Mouse (Mus musculus) liver, embryonic 14.5 days (tissue): ENCODE data around the gene Cstb. TPM values are rescaled to one million over a fixed set of nuclear protein-coding genes. Genes with fewer than 3 reads are reported as not detected.
A peak's percentile ranks its signal among the peaks of the same experiment; 100 is the strongest.
"Not testable (repeated sequence)": the region's sequence is repeated elsewhere in the genome, so short reads cannot be mapped to it uniquely, and the experiment has no call there.

Experiments
- ATAC-seq: fragments of 200-750 bp; cut with Nextera tagmentation; 2 replicates; pipeline ENCODE4 v1.8.0; 2017; ENCODE audit warnings: moderate number of reproducible peaks, mild to moderate bottlenecking, moderate library complexity; ENCODE audit not compliant: insufficient read depth
- DNase-seq, 3 experiments: peaks; one replicate each; pipeline ENCODE4 v3.0.0-alpha.2; 2012 to 2013; ENCODE audit warnings: low read depth in 3 of 3, low spot score in 3 of 3
- H3K27ac ChIP-seq: fragments of 300-500 bp; sonication (generic); 2 replicates; pipeline ENCODE4 v1.5.1; 2014; ENCODE audit warnings: moderate library complexity, mild to moderate bottlenecking, control low read depth, inconsistent platforms
- H3K27me3 ChIP-seq: fragments of 300-500 bp; sonication (generic); 2 replicates; pipeline ENCODE4 v1.6.1; 2014; ENCODE audit warnings: mild to moderate bottlenecking, low read length, moderate library complexity; ENCODE audit not compliant: control insufficient read depth, insufficient read depth
- H3K36me3 ChIP-seq: fragments of 300-500 bp; sonication (generic); replicated peaks from 2 replicates; pipeline ENCODE4 v1.6.1; 2014; ENCODE audit warnings: low read depth; ENCODE audit not compliant: control insufficient read depth, insufficient read depth
- H3K4me1 ChIP-seq, 2 experiments: fragments of 200-500 bp in 1 of 2; fragments of 300-500 bp in 1 of 2; sonication (generic) in 1 of 2; replicated peaks; 2 replicates each; pipeline ENCODE4 v1.6.1; 2012 to 2014; ENCODE audit warnings: antibody characterized with exemption in 1 of 2, inconsistent platforms in 1 of 2, low read length in 1 of 2; ENCODE audit not compliant: control insufficient read depth in 2 of 2, insufficient read depth in 2 of 2
- H3K4me2 ChIP-seq: fragments of 300-500 bp; sonication (generic); 2 replicates; pipeline ENCODE4 v1.6.1; 2014; ENCODE audit warnings: low read depth, mild to moderate bottlenecking, control low read depth, moderate library complexity
- H3K4me3 ChIP-seq, 2 experiments: fragments of 200-500 bp in 1 of 2; fragments of 300-500 bp in 1 of 2; sonication (generic) in 1 of 2; 2 replicates each; pipeline ENCODE4 v1.5.1; 2012 to 2014; ENCODE audit warnings: low read depth in 2 of 2, low read length in 2 of 2, mild to moderate bottlenecking in 2 of 2, control low read depth in 1 of 2, inconsistent platforms in 1 of 2, moderate library complexity in 1 of 2; ENCODE audit not compliant: insufficient read depth in 1 of 2
- H3K9ac ChIP-seq: fragments of 300-500 bp; sonication (generic); replicated peaks from 2 replicates; pipeline ENCODE4 v1.6.1; 2014; ENCODE audit warnings: mild to moderate bottlenecking, control low read depth, moderate library complexity
- H3K9me3 ChIP-seq: fragments of 300-500 bp; sonication (generic); 2 replicates; pipeline ENCODE4 v1.6.1; 2016; ENCODE audit warnings: low read length, mixed read lengths; ENCODE audit not compliant: control insufficient read depth
- CTCF ChIP-seq: IDR thresholded peaks from 2 replicates; pipeline ENCODE4 v1.5.1; 2016; ENCODE audit warnings: antibody characterized with exemption, low read depth, control low read depth
- EP300 ChIP-seq: IDR thresholded peaks from 2 replicates; pipeline ENCODE4 v1.6.1; 2016; ENCODE audit warnings: antibody characterized with exemption, low read depth
- WGBS: fragments of 180-500 bp; shearing (Covaris S2); extraction: QIAGEN DNeasy Blood & Tissue Kit; methylation state at CpG from one replicate; pipeline ENCODE4 v1.1.7; 2014; ENCODE audit not compliant: insufficient replicate concordance; 5-methylcytosine and 5-hydroxymethylcytosine counted together
- polyA plus RNA-seq, 2 experiments: library from polyadenylated mRNA; depleted of rRNA in 1 of 2; stranded (reverse) in 1 of 2; unstranded in 1 of 2; fragments of >200 nt; fragmentation: Nextera tagmentation in 1 of 2; extraction: Ambion mirVana in 1 of 2; gene quantifications; 2 replicates each; pipeline versions ENCODE4 v1.2.1 to v1.2.3; 2012 to 2014

Gene Cstb
- polyA plus RNA-seq, 2 experiments = 58.1 to 122 TPM

DNA sequence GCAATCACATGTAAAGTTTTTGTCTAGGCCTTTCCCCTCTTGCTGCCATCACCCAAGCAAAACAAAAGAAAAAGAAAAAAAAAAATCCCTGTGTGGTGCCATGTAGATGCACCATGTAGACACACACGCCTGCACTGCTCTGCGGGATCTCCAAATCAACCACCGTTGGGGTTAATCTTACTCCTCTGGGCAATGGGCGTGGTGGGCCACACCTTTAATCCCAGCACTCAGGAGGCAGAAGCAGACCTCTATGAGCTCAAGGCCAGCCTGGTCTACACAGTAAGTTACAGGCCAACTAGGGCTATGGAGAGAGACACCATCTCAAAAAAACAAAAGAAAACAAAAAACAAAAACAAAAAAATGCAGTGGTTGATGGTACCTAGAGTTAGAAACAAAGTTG, 18.3 kb upstream of the Cstb start:
- Histone ChIP-seq H3K4me1 (peaks cover 3 to 9% of the 10 kb centered on the region in 2 experiments; a peak in 3 of 4 replicates), H3K9me3 (no peaks in the 10 kb centered on the region), H3K4me2 (no peak overlapping the region), H3K27ac (no peak overlapping the region), H3K9ac (no peak overlapping the region), H3K27me3 (no peaks in the 10 kb centered on the region), H3K4me3 (no peak overlapping the region), H3K36me3 (peaks cover 61% of the 10 kb centered on the region)
- TF ChIP-seq CTCF (no peak), EP300 (no peak)
- DNase-seq (no peak), ATAC-seq (0 out of 2 replicates have a peak, but pooled peaks have one; percentile 42)
- WGBS = 37% methylated on average over 4 of the region's 4 CpGs

DNA sequence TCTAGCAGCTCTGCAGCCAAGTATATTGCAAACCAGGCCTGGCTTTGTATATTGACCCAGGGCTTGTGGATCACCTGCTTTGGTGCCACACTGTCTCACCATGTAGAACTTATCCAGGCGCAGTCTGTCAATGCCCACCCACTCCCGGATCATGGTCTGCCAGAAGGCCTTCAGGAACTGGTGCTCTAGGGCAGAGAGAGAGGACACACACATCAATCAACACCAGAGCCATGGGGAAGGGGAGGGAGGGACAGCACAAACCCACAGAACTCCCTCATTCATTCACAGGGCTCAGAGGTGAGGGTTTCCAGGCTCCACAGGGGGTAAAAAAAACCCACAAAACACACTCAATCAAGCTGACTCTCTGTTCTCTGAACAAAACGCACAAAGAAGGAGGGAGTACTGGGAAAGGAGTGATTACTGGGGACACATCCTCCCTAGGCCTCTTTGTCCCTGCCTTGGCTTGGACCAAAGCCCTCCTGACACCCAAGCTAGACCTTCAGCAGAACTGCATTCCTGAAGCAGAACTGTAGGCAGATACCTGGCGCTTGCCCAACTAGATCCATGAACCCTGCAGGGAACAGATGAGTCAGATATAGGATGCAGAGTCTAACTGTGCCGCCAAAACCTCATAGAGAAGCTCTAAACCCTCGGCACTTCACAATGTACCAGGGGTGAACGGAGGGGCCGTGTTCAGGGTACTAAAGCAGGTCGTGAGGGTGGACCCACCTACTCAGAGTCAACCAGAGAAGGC, 16.3 kb upstream of the Cstb start:
- DNase-seq = no peak
- no peak for TF ChIP-seq EP300
- no peak for TF ChIP-seq CTCF
- H3K9ac ChIP-seq = no peak overlapping the region
- H3K27ac ChIP-seq = no peak overlapping the region
- H3K27me3 ChIP-seq = no peaks in the 10 kb centered on the region
- H3K4me2 ChIP-seq = no peak overlapping the region
- no peak overlapping the region for H3K4me3 ChIP-seq
- no peak for ATAC-seq
- H3K9me3 ChIP-seq = no peaks in the 10 kb centered on the region
- 79% methylated on average over 9 of the region's 9 CpGs for WGBS
- peaks cover 42% of the 10 kb centered on the region for H3K36me3 ChIP-seq
- H3K4me1 ChIP-seq = peaks cover 3 to 9% of the 10 kb centered on the region in 2 experiments; a peak in 3 of 4 replicates

DNA sequence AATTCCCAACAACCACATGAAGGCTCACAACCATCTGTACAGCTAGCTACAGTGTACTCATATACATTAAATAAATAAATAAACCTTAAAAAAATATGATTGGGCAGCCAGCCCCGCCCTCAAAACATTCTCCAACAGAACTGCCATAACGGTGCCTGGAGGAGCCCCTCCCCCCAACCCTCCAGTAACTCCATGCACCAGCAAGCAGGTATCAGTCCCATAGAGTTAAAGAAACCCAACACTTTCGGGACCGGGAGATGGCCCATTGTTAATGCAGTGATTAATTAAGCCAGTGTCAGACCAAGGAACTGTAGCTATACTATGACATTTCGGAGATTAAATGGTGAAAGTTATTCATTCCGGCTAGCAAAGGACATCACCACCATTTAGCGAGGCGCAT, 13.6 kb upstream of the Cstb start:
- ATAC-seq (no peak), DNase-seq (no peak)
- H3K4me1 ChIP-seq = peaks cover 3 to 8% of the 10 kb centered on the region in 2 experiments; a peak in 3 of 4 replicates
- 12% methylated on average over 8 of the region's 8 CpGs for WGBS
- H3K4me3 ChIP-seq = peak overlapping the region; percentile 77 to 88
- H3K36me3 ChIP-seq = peaks cover 22% of the 10 kb centered on the region
- H3K9ac ChIP-seq = peak overlapping the region; percentile 88
- no peak overlapping the region for H3K27ac ChIP-seq
- peak overlapping the region; percentile 88 for H3K4me2 ChIP-seq
- H3K27me3 ChIP-seq = no peaks in the 10 kb centered on the region
- H3K9me3 ChIP-seq = no peaks in the 10 kb centered on the region
- TF ChIP-seq EP300 = no peak
- no peak for TF ChIP-seq CTCF

DNA sequence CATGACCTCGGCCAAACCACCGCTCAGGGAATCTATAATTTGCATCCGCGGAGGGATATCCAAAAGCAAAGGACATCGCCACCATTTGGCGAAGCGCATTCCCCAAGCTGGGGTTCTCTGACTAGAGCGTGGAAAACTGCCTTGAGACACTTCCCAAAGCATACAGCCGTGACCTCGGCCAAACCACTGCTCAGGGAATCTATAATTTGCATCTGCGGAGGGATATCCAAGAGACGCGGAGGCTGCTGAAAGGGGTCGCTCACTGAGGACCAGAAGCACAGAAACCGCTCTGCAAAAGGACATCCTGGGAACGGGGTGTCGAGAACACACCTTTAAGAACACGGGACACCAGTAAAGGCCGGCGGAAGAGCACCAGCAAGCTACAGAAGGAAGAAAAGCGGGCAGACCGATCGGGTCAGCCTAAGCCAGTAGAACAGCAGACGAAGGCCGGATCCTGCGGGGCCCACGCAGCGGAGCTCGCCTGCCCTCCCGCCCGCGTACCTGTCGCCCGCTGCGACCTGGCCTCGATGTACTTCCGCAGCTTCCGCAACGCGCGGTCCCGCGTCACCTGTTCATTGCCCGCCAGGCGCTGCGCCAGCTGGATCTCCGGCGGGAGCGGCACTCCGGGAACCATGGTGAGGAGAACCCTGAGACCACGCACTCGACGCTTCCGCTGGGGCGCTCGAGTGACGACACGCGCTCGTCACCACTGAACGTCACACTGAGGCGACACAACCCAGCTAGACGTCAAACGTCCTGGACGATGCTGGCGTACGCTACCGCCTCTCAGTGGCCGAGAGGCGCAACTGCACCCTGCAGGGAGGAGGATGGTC, 12.9 kb upstream of the Cstb start, which contains the start of gene Rrp1:
TSS of gene Rrp1 (minus strand) at position 725 of the 833 bp plus-strand sequence.
- under 1% methylated on average over 70 of the region's 70 CpGs for WGBS

DNA sequence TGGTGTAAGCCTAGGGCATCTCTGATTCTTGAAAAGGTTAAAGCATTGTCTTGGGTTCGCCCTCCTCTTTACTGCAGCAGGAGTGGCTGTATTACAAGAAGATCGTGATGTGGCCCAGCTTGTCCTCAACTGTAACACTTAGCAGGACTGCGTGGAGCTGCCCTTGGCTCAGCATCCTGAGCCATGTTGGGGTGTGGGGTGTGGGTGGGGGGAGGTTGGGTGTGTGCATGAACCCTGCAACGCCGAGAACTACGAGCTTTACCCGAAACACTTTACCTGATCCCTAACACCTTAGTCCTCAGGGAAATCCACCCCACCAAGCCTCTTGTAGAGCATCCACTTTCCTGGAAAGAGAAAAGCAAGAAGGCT, 12.3 kb upstream of the Cstb start:
- peak overlapping the region; percentile 88 for H3K4me2 ChIP-seq
- H3K4me1 ChIP-seq = no peaks in the 10 kb centered on the region
- H3K27me3 ChIP-seq = no peaks in the 10 kb centered on the region
- H3K9me3 ChIP-seq = no peaks in the 10 kb centered on the region
- no peak overlapping the region for H3K9ac ChIP-seq
- TF ChIP-seq EP300 (no peak), CTCF (no peak)
- H3K4me3 ChIP-seq = peak overlapping the region; percentile 77 to 88
- H3K27ac ChIP-seq = no peak overlapping the region
- DNase-seq = no peak
- 34% methylated on average over 7 of the region's 7 CpGs for WGBS
- peaks cover 18% of the 10 kb centered on the region for H3K36me3 ChIP-seq
- no peak for ATAC-seq

More for the DNA sequence above, 12.9 kb upstream of the Cstb start, which contains the start of gene Rrp1:
- ATAC-seq (peak; percentile 91), DNase-seq (peak; percentile 85 to 89 (median 89))
- Histone ChIP-seq H3K9ac (peak within 1 kb of the TSS; percentile 88), H3K4me2 (peak within 1 kb of the TSS; percentile 88), H3K27me3 (no peaks in the 10 kb centered on the region), H3K27ac (peak within 1 kb of the TSS; percentile 36), H3K9me3 (no peaks in the 10 kb centered on the region), H3K4me1 (peaks cover 0 to 2% of the 10 kb centered on the region in 2 experiments; a peak in 2 of 4 replicates), H3K36me3 (peaks cover 21% of the 10 kb centered on the region), H3K4me3 (peak within 1 kb of the TSS; percentile 77 to 88)
- TF ChIP-seq EP300 (no peak), CTCF (peak; percentile 100)

DNA sequence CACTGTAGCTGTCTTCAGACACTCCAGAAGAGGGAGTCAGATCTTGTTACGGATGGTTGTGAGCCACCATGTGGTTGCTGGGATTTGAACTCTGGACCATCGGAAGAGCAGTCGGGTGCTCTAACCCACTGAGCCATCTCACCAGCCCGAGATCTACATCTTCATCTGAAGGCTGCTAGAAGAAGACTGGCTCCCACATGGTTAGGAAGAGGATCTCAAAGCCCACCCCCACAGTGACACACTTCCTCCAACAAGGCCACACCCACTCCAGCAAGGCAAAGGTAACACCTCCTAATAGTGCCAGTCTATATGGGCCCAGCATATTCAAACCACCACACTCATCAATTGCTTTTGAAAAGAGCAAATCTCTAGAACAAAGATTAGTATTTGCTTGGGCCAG, 10.5 kb upstream of the Cstb start:
- not testable (repeated sequence) for H3K27me3 ChIP-seq, H3K9ac ChIP-seq, ATAC-seq, H3K36me3 ChIP-seq, H3K4me2 ChIP-seq, H3K4me1 ChIP-seq, DNase-seq, H3K9me3 ChIP-seq, H3K27ac ChIP-seq, H3K4me3 ChIP-seq
- WGBS = 55% methylated on average over 3 of the region's 4 CpGs
